Mouse (Mus musculus) thymus, adult 2 months (tissue): ENCODE measurements at regions not wholly inside any gene's neighbourhood (a gene's known extent, or its start where the extent isn't known, plus 50 kb on each side); places are given as distances from the start of the nearest gene placed in this dataset.

ENCODE experiments used
- CTCF ChIP-seq: fragments of 200-500 bp; IDR thresholded peaks from 2 replicates; pipeline ENCODE4 v1.5.1; 2012; ENCODE audit warnings: mild to moderate bottlenecking, control low read depth, low read length, moderate library complexity, borderline replicate concordance; ENCODE audit not compliant: control insufficient read depth, poor library complexity, insufficient read depth; ENCODE audit errors: extremely low read depth
- POLR2A ChIP-seq: fragments of 200-500 bp; IDR thresholded peaks from 2 replicates; pipeline ENCODE4 v1.6.1; 2012; ENCODE audit warnings: mild to moderate bottlenecking, low read length, control low read depth, moderate library complexity; ENCODE audit not compliant: control insufficient read depth, poor library complexity, insufficient read depth; ENCODE audit errors: extremely low read depth

- TF ChIP-seq CTCF = no peak
- TF ChIP-seq POLR2A = no peak
These were observed 155.1 kb downstream of the Phf3 start for GRCm38 (mm10) chr1:30718578-30718977.
